Mouse (Mus musculus): Measurements from ENCODE around the gene Zfp51. TPM values are rescaled to one million over a fixed set of nuclear protein-coding genes. Genes with fewer than 3 reads are reported as not detected.

Gene Zfp51
- polyA plus RNA-seq, 3 experiments from 2014 or later = 29.4 to 41.9 (median 36.2) TPM

Other genes starting within 250 kb of the Zfp51 start
- gene Vmn1r234, start 224.3 kb upstream of the Zfp51 start, polyA plus RNA-seq (2017; shearing (Covaris generic)) = not detected
- gene Vmn1r235, start 194.0 kb upstream of the Zfp51 start, polyA plus RNA-seq (2017; shearing (Covaris generic)) = not detected
- not detected for gene Vmn1r236, start 167.4 kb upstream of the Zfp51 start, polyA plus RNA-seq (2017; shearing (Covaris generic))
- gene Vmn1r237, start 138.5 kb upstream of the Zfp51 start, polyA plus RNA-seq (2017; shearing (Covaris generic)) = not detected
- gene Zfp677, start 66.6 kb upstream of the Zfp51 start, polyA plus RNA-seq (2017; shearing (Covaris generic)) = 10 to 100 TPM; 20.7 to 24.4 (median 22.2) TPM
- gene Zfp54, start 27.1 kb upstream of the Zfp51 start, polyA plus RNA-seq (2017; shearing (Covaris generic)) = 10 to 100 TPM in 2 of 3 experiments, 1 to 10 TPM in 1; 9.0 to 19.1 (median 12.5) TPM
- 10 to 100 TPM; 32.9 to 41.1 (median 34.1) TPM for gene Zfp53, start 38.6 kb downstream of the Zfp51 start, polyA plus RNA-seq (2017; shearing (Covaris generic))
- 10 to 100 TPM; 16.1 to 26.4 (median 19.2) TPM for gene Zfp52, start 85.2 kb downstream of the Zfp51 start, polyA plus RNA-seq (2017; shearing (Covaris generic))
- gene Zfp948, start 116.6 kb downstream of the Zfp51 start, polyA plus RNA-seq (2017; shearing (Covaris generic)) = 1 to 10 TPM; 2.7 to 8.8 (median 4.9) TPM
- 10 to 100 TPM; 11.0 to 20.7 (median 14.3) TPM for gene Zfp983, start 200.2 kb downstream of the Zfp51 start, polyA plus RNA-seq (2017; shearing (Covaris generic))
- 10 to 100 TPM; 16.0 to 19.8 (median 16.1) TPM for gene Gm10226, start 241.5 kb downstream of the Zfp51 start, polyA plus RNA-seq (2017; shearing (Covaris generic))